Mouse (Mus musculus) kidney, embryonic 16.5 days (tissue): ENCODE data around the gene Rnf166. TPM values are rescaled to one million over a fixed set of nuclear protein-coding genes. Genes with fewer than 3 reads are reported as not detected.

Experiments
- ATAC-seq: fragments of 200-750 bp; cut with Nextera tagmentation; 2 replicates; pipeline ENCODE4 v1.8.0; 2017; ENCODE audit warnings: moderate TSS enrichment; ENCODE audit not compliant: low FRiP score, low TSS enrichment
- H3K27ac ChIP-seq: fragments of 300-500 bp; sonication (generic); 2 replicates; pipeline ENCODE4 v1.5.1; 2014; ENCODE audit warnings: low read length
- H3K27me3 ChIP-seq: fragments of 300-500 bp; sonication (generic); 2 replicates; pipeline ENCODE4 v1.6.1; 2014; ENCODE audit warnings: low read length, control low read depth, mixed read lengths; ENCODE audit not compliant: insufficient read depth
- H3K36me3 ChIP-seq: fragments of 300-500 bp; sonication (generic); 2 replicates; pipeline ENCODE4 v1.6.1; 2014; ENCODE audit warnings: low read length, control low read depth, mixed read lengths; ENCODE audit not compliant: insufficient read depth
- H3K4me1 ChIP-seq: fragments of 300-500 bp; sonication (generic); 2 replicates; pipeline ENCODE4 v1.6.1; 2014; ENCODE audit warnings: low read length, control low read depth, mixed read lengths; ENCODE audit not compliant: insufficient read depth
- H3K4me2 ChIP-seq: fragments of 300-500 bp; sonication (generic); replicated peaks from 2 replicates; pipeline ENCODE4 v1.6.1; 2014; ENCODE audit warnings: low read depth, low read length
- H3K4me3 ChIP-seq: fragments of 300-500 bp; sonication (generic); 2 replicates; pipeline ENCODE4 v1.5.1; 2014; ENCODE audit warnings: mild to moderate bottlenecking, low read length
- H3K9ac ChIP-seq: fragments of 300-500 bp; sonication (generic); replicated peaks from 2 replicates; pipeline ENCODE4 v1.6.1; 2014; ENCODE audit warnings: low read length
- H3K9me3 ChIP-seq: fragments of 300-500 bp; sonication (generic); 2 replicates; pipeline ENCODE4 v1.6.1; 2016; ENCODE audit warnings: low read length, control low read depth
- WGBS: fragments of 180-500 bp; shearing (Covaris S2); extraction: QIAGEN DNeasy Blood & Tissue Kit; methylation state at CpG from one replicate; pipeline ENCODE4 v1.1.7; 2014; 5-methylcytosine and 5-hydroxymethylcytosine counted together
- polyA plus RNA-seq: library from polyadenylated mRNA; unstranded; fragments of >200 nt; fragmentation: Nextera tagmentation; extraction: Ambion mirVana; gene quantifications from 2 replicates; pipeline ENCODE4 v1.2.1, GENCODE M21; 2015

Rnf166 gene
- polyA plus RNA-seq, 1 experiment from 2014 or later, result 46.0 TPM

GRCm38 (mm10) chr8:122432443-122433268 lies 43.2 kb downstream of the Rnf166 start, which contains the start of gene Cyba:
TSS of gene Cyba (minus strand) at chr8:122432930.
- 3% methylated on average over 44 of the region's 45 CpGs for WGBS
- ATAC-seq, result peak; percentile 83
- Histone ChIP-seq H3K9ac (peak within 1 kb of the TSS; percentile 77), H3K27me3 (no peaks in the 10 kb centered on the region), H3K27ac (peak within 1 kb of the TSS; percentile 79), H3K4me3 (peak within 1 kb of the TSS; percentile 60), H3K4me1 (peaks cover 31% of the 10 kb centered on the region), H3K4me2 (peak within 1 kb of the TSS; percentile 87), H3K36me3 (peaks cover 13% of the 10 kb centered on the region), H3K9me3 (no peaks in the 10 kb centered on the region)

GRCm38 (mm10) chr8:122431694-122432442 lies 44.0 kb downstream of the Rnf166 start:
- Histone ChIP-seq H3K9ac (peak overlapping the region; percentile 77), H3K4me1 (peaks cover 30% of the 10 kb centered on the region), H3K36me3 (peaks cover 13% of the 10 kb centered on the region), H3K9me3 (no peaks in the 10 kb centered on the region), H3K4me3 (peak overlapping the region; percentile 60), H3K27me3 (no peaks in the 10 kb centered on the region), H3K4me2 (peak overlapping the region; percentile 87), H3K27ac (peak overlapping the region; percentile 79)
- 30% methylated on average over 18 of the region's 18 CpGs for WGBS
- no peak for ATAC-seq

- Histone ChIP-seq H3K4me3 (no peak overlapping the region), H3K27ac (peak overlapping the region; percentile 83), H3K9me3 (no peaks in the 10 kb centered on the region), H3K36me3 (peaks cover 11% of the 10 kb centered on the region), H3K4me1 (peaks cover 30% of the 10 kb centered on the region), H3K4me2 (peak overlapping the region; percentile 21), H3K9ac (no peak overlapping the region), H3K27me3 (no peaks in the 10 kb centered on the region)
- 63% methylated on average over 3 of the region's 3 CpGs for WGBS
- peak; percentile 77 for ATAC-seq
These were observed 45.2 kb downstream of the Rnf166 start for GRCm38 (mm10) chr8:122430646-122431045.

DNA sequence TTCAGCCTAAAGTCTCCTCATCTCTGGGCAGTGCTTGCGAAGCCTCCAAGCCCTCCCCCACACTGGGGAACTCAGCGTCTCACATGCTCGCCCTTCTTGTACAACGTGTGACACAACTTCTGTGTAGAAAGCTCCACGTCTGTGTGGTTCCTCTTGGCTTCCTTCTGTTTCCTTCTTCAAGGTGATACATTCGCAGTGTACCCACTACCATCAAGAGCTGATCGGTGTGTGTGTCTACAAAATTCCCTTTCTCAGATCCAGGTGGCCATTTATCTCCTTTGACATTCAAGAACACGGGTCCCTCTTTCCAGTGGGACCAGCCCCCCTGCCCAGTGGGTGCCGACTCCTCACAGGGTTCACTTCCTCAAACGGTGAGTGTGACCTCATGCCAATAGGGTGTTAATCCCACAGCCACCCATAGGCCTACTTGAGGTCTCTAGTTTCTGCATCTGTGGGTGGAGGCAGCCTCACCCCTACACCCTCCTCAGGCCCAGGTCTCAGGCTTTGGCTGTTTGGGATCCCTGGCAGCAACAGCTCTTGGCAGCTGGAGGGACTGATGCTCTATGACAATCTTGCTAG lies 45.7 kb downstream of the Rnf166 start:
- ATAC-seq, result no peak
- H3K36me3 ChIP-seq, result peaks cover 9% of the 10 kb centered on the region; the same call in 1 of the 2 replicates
- H3K27ac ChIP-seq, result peak overlapping the region; percentile 83
- H3K9ac ChIP-seq, result peak overlapping the region; percentile 5; the same call in 1 of the 2 replicates
- H3K4me3 ChIP-seq, result no peak overlapping the region
- H3K4me2 ChIP-seq, result peak overlapping the region; percentile 21
- peaks cover 30% of the 10 kb centered on the region for H3K4me1 ChIP-seq
- H3K27me3 ChIP-seq, result no peaks in the 10 kb centered on the region
- WGBS, result 68% methylated on average over 10 of the region's 10 CpGs
- no peaks in the 10 kb centered on the region for H3K9me3 ChIP-seq

DNA sequence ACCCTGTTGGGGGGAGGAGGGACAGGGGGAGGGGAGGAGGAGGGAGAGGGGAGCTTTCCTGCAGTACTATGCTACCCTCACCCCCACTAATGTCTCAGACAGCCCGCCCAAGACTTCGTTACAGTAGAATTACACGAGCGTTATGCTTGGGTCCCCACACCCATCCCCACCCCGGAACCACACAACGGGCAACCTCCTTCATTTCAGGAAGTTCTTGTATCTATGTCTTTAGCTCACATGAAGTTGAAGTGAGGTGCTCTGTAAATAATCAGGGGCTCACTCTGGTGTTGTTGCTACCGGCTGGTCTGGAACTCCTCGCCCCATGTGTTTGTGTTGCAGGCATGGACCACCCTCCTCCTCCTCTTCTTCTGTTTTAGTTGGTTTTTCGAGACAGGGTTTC lies 47.7 kb downstream of the Rnf166 start:
- H3K4me1 ChIP-seq, result peaks cover 41% of the 10 kb centered on the region
- WGBS, result 84% methylated on average over 9 of the region's 9 CpGs
- no peak for ATAC-seq

GRCm38 (mm10) chr8:122427607-122428006 lies 48.3 kb downstream of the Rnf166 start:
- ATAC-seq, result no peak
- Histone ChIP-seq H3K4me1 (peaks cover 36% of the 10 kb centered on the region), H3K9me3 (no peaks in the 10 kb centered on the region), H3K4me3 (no peak overlapping the region), H3K4me2 (no peak overlapping the region), H3K27ac (no peak overlapping the region), H3K9ac (no peak overlapping the region), H3K27me3 (no peaks in the 10 kb centered on the region), H3K36me3 (peaks cover 7% of the 10 kb centered on the region; the same call in 1 of the 2 replicates)
- 90% methylated on average over 7 of the region's 7 CpGs for WGBS

More for the DNA sequence above, 47.7 kb downstream of the Rnf166 start:
- H3K27ac ChIP-seq, result no peak overlapping the region
- no peaks in the 10 kb centered on the region for H3K9me3 ChIP-seq
- no peak overlapping the region for H3K4me2 ChIP-seq
- no peak overlapping the region for H3K4me3 ChIP-seq
- peaks cover 7% of the 10 kb centered on the region; the same call in 1 of the 2 replicates for H3K36me3 ChIP-seq
- no peak overlapping the region for H3K9ac ChIP-seq
- H3K27me3 ChIP-seq, result no peaks in the 10 kb centered on the region

- H3K4me2 ChIP-seq, result no peak overlapping the region
- WGBS, result 85% methylated on average over 9 of the region's 9 CpGs
- H3K9me3 ChIP-seq, result no peaks in the 10 kb centered on the region
- no peak for ATAC-seq
- H3K36me3 ChIP-seq, result peaks cover 7% of the 10 kb centered on the region; the same call in 1 of the 2 replicates
- no peak overlapping the region for H3K9ac ChIP-seq
- no peaks in the 10 kb centered on the region for H3K27me3 ChIP-seq
- no peak overlapping the region for H3K4me3 ChIP-seq
- peaks cover 24% of the 10 kb centered on the region for H3K4me1 ChIP-seq
- no peak overlapping the region for H3K27ac ChIP-seq
These were observed 49.7 kb downstream of the Rnf166 start for GRCm38 (mm10) chr8:122426145-122426544.

GRCm38 (mm10) chr8:122423659-122424058 lies 52.2 kb downstream of the Rnf166 start:
- no peak overlapping the region for H3K4me3 ChIP-seq
- WGBS, result 33% methylated on average over 5 of the region's 5 CpGs

GRCm38 (mm10) chr8:122423217-122423616 lies 52.6 kb downstream of the Rnf166 start:
- Histone ChIP-seq H3K4me1 (peaks cover 13% of the 10 kb centered on the region), H3K4me2 (no peak overlapping the region), H3K9ac (no peak overlapping the region), H3K9me3 (no peaks in the 10 kb centered on the region), H3K27ac (no peak overlapping the region), H3K36me3 (peaks cover 14% of the 10 kb centered on the region; the same call in 1 of the 2 replicates), H3K4me3 (no peak overlapping the region), H3K27me3 (no peaks in the 10 kb centered on the region)
- no peak for ATAC-seq
- WGBS, result 86% methylated on average over 24 of the region's 24 CpGs

More at GRCm38 (mm10) chr8:122423659-122424058, 52.2 kb downstream of the Rnf166 start:
- Histone ChIP-seq H3K4me2 (no peak overlapping the region), H3K4me1 (peaks cover 13% of the 10 kb centered on the region), H3K27ac (no peak overlapping the region), H3K9ac (no peak overlapping the region), H3K9me3 (no peaks in the 10 kb centered on the region), H3K27me3 (no peaks in the 10 kb centered on the region), H3K36me3 (peaks cover 10% of the 10 kb centered on the region; the same call in 1 of the 2 replicates)
- 0 out of 2 replicates have a peak, but pooled peaks have one; percentile 33 for ATAC-seq
